Comparison of ENCODE assay signal across 23 mouse cellular contexts in genomic region chr12:102183201-102183600, GRCm38 (mm10). TPM values are rescaled to one million over a fixed set of nuclear protein-coding genes. Genes with fewer than 3 reads are reported as not detected.
DNase-seq lines count a peak whose midpoint lies in the region; ATAC-seq and TF ChIP-seq lines count a peak whose summit lies in the region.
"Had no signal": no experiment of that assay in that cellular context is flagged by ENCODE, and none has a peak within 500 bp of the region (broad histone marks: within the 10 kb centered on the region; RNA-seq: fewer than 3 reads in every experiment).

No protein-coding gene starts in this region.

- 0 out of 4 replicates have a peak, but pooled peaks cover 0 to 5% of the 10 kb centered on the region in 2 experiments for H3K4me1 ChIP-seq in CH12.LX (ENCODE audit: control insufficient read depth in 1 of 2, insufficient read depth in 2 of 2)
- H3K4me1 ChIP-seq: forebrain, embryonic 15.5 days; heart, embryonic 15.5 days; limb, embryonic 12.5 days; liver, embryonic 13.5 days had no signal

- peak; percentile 14 for DNase-seq in adrenal gland, postnatal 10 days
- no peak for DNase-seq in adrenal gland, postnatal 25 days
- no peak for DNase-seq in gastrocnemius, adult 2 months
- DNase-seq in gastrocnemius, postnatal 36 days = no peak
- DNase-seq in CH12.LX (ENCODE audit: extremely low read depth) = no peak
- no peak for DNase-seq in ovary, postnatal 14 days (ENCODE audit: low spot score)
- DNase-seq in urinary bladder, adult 2 months (ENCODE audit: low spot score) = no peak
- DNase-seq: cerebellum, adult 9-10 months; heart, adult 2 months; liver, embryonic 13.5 days; right cerebral cortex, adult 18-20 months; thymus, adult 18-20 months had no signal

- no peak for TF ChIP-seq EP300 in CH12.LX (IDR thresholded peaks at IDR 0.05; ENCODE audit: low read length)

- no peak for TF ChIP-seq CTCF in gastrocnemius, adult 2 months (IDR thresholded peaks at IDR 0.05)
- TF ChIP-seq CTCF in CH12.LX (conservative IDR thresholded peaks at IDR 0.05 in 1 of 2, IDR thresholded peaks at IDR 0.05 in 1 of 2; ENCODE audit: low read depth in 2 of 2, low read length in 2 of 2) = no peak

- intact Hi-C loops in gastrocnemius, adult 2 months (cut with DNase I) = loop anchor here (10.0 kb wide), 2 partner anchors 162 to 202 kb away; no protein-coding TSS in a partner anchor
- intact Hi-C loops in gastrocnemius, postnatal 36 days (cut with DNase I) = loop anchor here (5.0 kb wide), 1 partner anchor 204 kb away; no protein-coding TSS in a partner anchor

- in situ Hi-C loops in CH12.LX (cut with MboI; ENCODE audit: low pct_ligation_motif_present, low pct_unique_long_range_greater_than_20kb, low sequenced_read_pairs) = loop anchor here (10.0 to 25.0 kb wide), 3 partner anchors 152 to 371 kb away; partner anchors contain the start of gene Fbln5

- H3K79me2 ChIP-seq in CH12.LX (replicated peaks; ENCODE audit: control insufficient read depth, extremely low read depth, insufficient read depth, poor library complexity, severe bottlenecking) = no peaks in the 10 kb centered on the region

- no peak for TF ChIP-seq POLR2A in CH12.LX (IDR thresholded peaks at IDR 0.05; ENCODE audit: low read depth, low read length)

- dilution Hi-C loops in CH12.LX (cut with MboI; ENCODE audit: extremely low pct_ligation_motif_present, extremely low pct_unique_long_range_greater_than_20kb, low sequenced_read_pairs) = no loop called here

- peaks cover 6% of the 10 kb centered on the region for H3K9me3 ChIP-seq in CH12.LX (replicated peaks; ENCODE audit: low read length)
- H3K9me3 ChIP-seq: liver, embryonic 13.5 days; lung, embryonic 15.5 days had no signal

- H3K9ac ChIP-seq in CH12.LX (ENCODE audit: insufficient read depth, low read depth) = no peak overlapping the region
- H3K9ac ChIP-seq: forebrain, embryonic 15.5 days; heart, embryonic 15.5 days; limb, embryonic 12.5 days; liver, embryonic 13.5 days; lung, embryonic 15.5 days had no signal

- H3K27me3 ChIP-seq in CH12.LX (replicated peaks) = no peaks in the 10 kb centered on the region
- H3K27me3 ChIP-seq: forebrain, embryonic 15.5 days; heart, embryonic 15.5 days; limb, embryonic 12.5 days; liver, embryonic 13.5 days; lung, embryonic 15.5 days had no signal

- ATAC-seq in megakaryocyte progenitor cell, adult 5-6 weeks (replicated peaks; ENCODE audit: poor library complexity) = 0 out of 2 replicates have a peak, but pooled peaks have one; percentile 18
- ATAC-seq: forebrain, embryonic 15.5 days; intestine, embryonic 16.5 days had no signal

- no peak overlapping the region for H3K27ac ChIP-seq in gastrocnemius, adult 2 months
- no peak overlapping the region for H3K27ac ChIP-seq in CH12.LX (ENCODE audit: insufficient read depth, low read depth)
- H3K27ac ChIP-seq: forebrain, embryonic 15.5 days; heart, adult 2 months; heart, embryonic 15.5 days; kidney, postnatal 0 days; layer of hippocampus, adult 2 months; limb, embryonic 12.5 days; liver, embryonic 13.5 days; lung, embryonic 15.5 days had no signal

- no peak for TF ChIP-seq RAD21 in CH12.LX (IDR thresholded peaks at IDR 0.05; ENCODE audit: low read depth, low read length)

- H3K36me3 ChIP-seq in CH12.LX (replicated peaks in 1 of 2; ENCODE audit: control insufficient read depth in 1 of 2, insufficient read depth in 1 of 2, low read length in 1 of 2) = no peaks in the 10 kb centered on the region
- H3K36me3 ChIP-seq: forebrain, embryonic 15.5 days; heart, embryonic 15.5 days; limb, embryonic 12.5 days; liver, embryonic 13.5 days; lung, embryonic 15.5 days had no signal

- H3K4me2 ChIP-seq in CH12.LX (ENCODE audit: insufficient read depth, low read depth, poor library complexity, severe bottlenecking) = no peak overlapping the region; the same call in 1 of the 2 replicates
- H3K4me2 ChIP-seq: forebrain, embryonic 15.5 days; heart, embryonic 15.5 days; limb, embryonic 12.5 days; liver, embryonic 13.5 days; lung, embryonic 15.5 days had no signal

- H3K4me3 ChIP-seq in gastrocnemius, adult 2 months = peak overlapping the region; percentile 45
- no peak overlapping the region for H3K4me3 ChIP-seq in CH12.LX (replicated peaks in 1 of 3; ENCODE audit: low read depth in 2 of 3, low read length in 2 of 3, poor library complexity in 1 of 3)
- H3K4me3 ChIP-seq: forebrain, embryonic 15.5 days; heart, adult 2 months; heart, embryonic 15.5 days; layer of hippocampus, adult 2 months; limb, embryonic 12.5 days; liver, embryonic 13.5 days; lung, embryonic 15.5 days had no signal

TF ChIP-seq in CH12.LX, 34 proteins besides CTCF, POLR2A, EP300 and RAD21:
- TF ChIP-seq NELFE (IDR thresholded peaks at IDR 0.05; ENCODE audit: low read depth, low read length) = no peak
- TF ChIP-seq ZNF384 (IDR thresholded peaks at IDR 0.05; ENCODE audit: low read depth, low read length) = peak; percentile 43
- no peak for TF ChIP-seq ZC3H11A (IDR thresholded peaks at IDR 0.05; ENCODE audit: low read depth, low read length)
- TF ChIP-seq TCF12 (IDR thresholded peaks at IDR 0.05; ENCODE audit: low read depth, low read length) = no peak

RNA-seq across cellular contexts. Expression of gene Slc24a4, which starts 54.7 kb away (rescaled TPM):
- under 1 TPM; 0.45 to 0.87 TPM for total RNA-seq in adrenal gland, postnatal 10 days (2021)
- total RNA-seq in adrenal gland, postnatal 25 days (2021) = 0.29 and 1.2 TPM in 2 replicates
- not detected for total RNA-seq in gastrocnemius, adult 2 months (2021)
- not detected for total RNA-seq in gastrocnemius, postnatal 36 days (2021)
- total RNA-seq in CH12.LX (2012; rRNA removed) (0.34 and 0.84 TPM in 2 replicates), CH12.LX (2014; rRNA removed) (0.23 and 0.47 TPM in 2 replicates)
- 0.42 and 0.69 TPM in 2 replicates for polyA plus RNA-seq in CH12.LX (2012; ENCODE audit: insufficient read length, low read depth)
- not detected in 2 replicates for total RNA-seq in megakaryocyte progenitor cell, adult 5-6 weeks (2015)
- total RNA-seq in megakaryocyte progenitor cell, adult 5-6 weeks (2017) = not detected in 2 replicates
- 0.01 and 0.06 TPM in 2 replicates for polyA plus RNA-seq in urinary bladder, adult 2 months (2012; rRNA removed)
- total RNA-seq: gastrocnemius, adult 8-10 months; neutrophil, adult 5-6 weeks had no signal
- polyA plus RNA-seq: kidney, postnatal 0 days; small intestine, adult 2 months had no signal
